Mouse (Mus musculus) hindbrain, embryonic 15.5 days (tissue): ENCODE results near the gene Nfkbib. TPM values are rescaled to one million over a fixed set of nuclear protein-coding genes. Genes with fewer than 3 reads are reported as not detected.

Experiments
- ATAC-seq: fragments of 200-750 bp; cut with Nextera tagmentation; 2 replicates; pipeline ENCODE4 v1.8.0; 2017; ENCODE audit warnings: low read depth, moderate number of reproducible peaks, moderate TSS enrichment; ENCODE audit not compliant: low FRiP score
- H3K27ac ChIP-seq: fragments of 300-500 bp; sonication (generic); replicated peaks from 2 replicates; pipeline ENCODE4 v1.5.1; 2015; ENCODE audit warnings: mild to moderate bottlenecking, inconsistent platforms
- H3K27me3 ChIP-seq: fragments of 300-500 bp; sonication (generic); 2 replicates; pipeline ENCODE4 v1.6.1; 2015; ENCODE audit warnings: control low read depth, inconsistent platforms
- H3K36me3 ChIP-seq: fragments of 300-500 bp; sonication (generic); 2 replicates; pipeline ENCODE4 v1.6.1; 2015; ENCODE audit warnings: control low read depth, inconsistent platforms
- H3K4me1 ChIP-seq: fragments of 300-500 bp; sonication (generic); replicated peaks from 2 replicates; pipeline ENCODE4 v1.6.1; 2015; ENCODE audit warnings: control low read depth, inconsistent platforms
- H3K4me2 ChIP-seq: fragments of 300-500 bp; sonication (generic); 2 replicates; pipeline ENCODE4 v1.6.1; 2015; ENCODE audit warnings: moderate library complexity, mild to moderate bottlenecking, inconsistent platforms
- H3K4me3 ChIP-seq: fragments of 300-500 bp; sonication (generic); 2 replicates; pipeline ENCODE4 v1.5.1; 2015; ENCODE audit warnings: mild to moderate bottlenecking, inconsistent platforms
- H3K9ac ChIP-seq: fragments of 300-500 bp; sonication (generic); 2 replicates; pipeline ENCODE4 v1.6.1; 2015; ENCODE audit warnings: inconsistent platforms
- H3K9me3 ChIP-seq: fragments of 300-500 bp; sonication (generic); 2 replicates; pipeline ENCODE4 v1.6.1; 2016; ENCODE audit warnings: control low read depth, inconsistent platforms
- WGBS: fragments of 180-500 bp; shearing (Covaris S2); methylation state at CpG from one replicate; pipeline ENCODE4 v1.1.7; 2015; 5-methylcytosine and 5-hydroxymethylcytosine counted together
- polyA plus RNA-seq: library from polyadenylated mRNA; unstranded; fragments of >200 nt; fragmentation: Nextera tagmentation; extraction: Ambion mirVana; gene quantifications from 2 replicates; pipeline ENCODE4 v1.2.1, GENCODE M21; 2015

The Nfkbib gene
- polyA plus RNA-seq, 1 experiment from 2014 or later, result 69.0 TPM

- WGBS, result 41% methylated on average over 6 of the region's 6 CpGs
- H3K9me3 ChIP-seq, result no peaks in the 10 kb centered on the region
- peaks cover 4% of the 10 kb centered on the region; the same call in 1 of the 2 replicates for H3K4me1 ChIP-seq
- no peak overlapping the region for H3K4me2 ChIP-seq
- H3K27me3 ChIP-seq, result no peaks in the 10 kb centered on the region
- no peak overlapping the region for H3K4me3 ChIP-seq
- no peak overlapping the region for H3K27ac ChIP-seq
- peak; percentile 17; the same call in 1 of the 2 replicates for ATAC-seq
- H3K9ac ChIP-seq, result no peak overlapping the region
- peaks cover 8% of the 10 kb centered on the region for H3K36me3 ChIP-seq
Measured at GRCm38 (mm10) chr7:28780067-28780658, 12.9 kb upstream of the Nfkbib start.

DNA sequence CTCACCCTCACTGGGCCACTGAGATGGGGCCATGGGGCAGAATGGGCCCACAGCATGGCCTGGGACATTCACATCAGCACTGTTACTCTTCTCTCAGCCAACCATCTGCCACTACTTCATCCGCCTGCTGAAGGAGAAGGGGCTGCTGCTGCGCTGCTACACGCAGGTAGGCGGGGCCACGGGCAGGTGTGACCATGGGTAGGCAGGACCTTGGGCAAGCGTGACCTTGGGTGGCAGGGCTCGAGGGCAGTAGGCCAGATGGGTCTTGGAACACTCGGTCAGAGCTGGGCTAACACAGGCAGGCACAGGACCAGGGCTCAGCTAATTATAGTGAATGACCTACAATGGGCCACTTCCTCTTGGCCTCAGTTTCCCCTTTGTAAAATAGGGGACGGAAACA is 11.5 kb upstream of the Nfkbib start:
- Histone ChIP-seq H3K27me3 (no peaks in the 10 kb centered on the region), H3K27ac (no peak overlapping the region), H3K4me1 (peaks cover 10% of the 10 kb centered on the region; the same call in 1 of the 2 replicates), H3K9ac (no peak overlapping the region), H3K4me2 (no peak overlapping the region), H3K4me3 (no peak overlapping the region), H3K9me3 (no peaks in the 10 kb centered on the region), H3K36me3 (peaks cover 8% of the 10 kb centered on the region)
- ATAC-seq, result no peak
- 86% methylated on average over 9 of the region's 9 CpGs for WGBS

DNA sequence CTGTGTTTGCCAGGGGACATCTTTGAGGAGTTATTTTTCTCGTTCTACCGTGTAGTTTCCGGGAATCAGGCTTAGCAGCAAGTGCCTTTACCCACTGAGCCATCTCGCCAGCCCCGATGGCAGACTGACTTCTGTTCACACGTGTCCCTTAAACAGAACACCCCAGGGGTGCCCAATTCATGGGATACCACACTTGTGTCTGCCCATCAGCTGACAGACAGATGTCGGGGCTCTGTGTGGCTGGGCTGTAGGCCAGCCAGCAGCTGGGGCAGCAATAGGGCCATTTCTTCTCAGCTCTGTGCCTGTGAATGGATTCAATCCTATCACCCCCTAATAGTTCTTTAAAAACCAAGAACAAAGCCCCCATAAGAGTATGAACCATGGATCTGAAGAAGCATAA is 7.8 kb upstream of the Nfkbib start:
- no peak for ATAC-seq

DNA sequence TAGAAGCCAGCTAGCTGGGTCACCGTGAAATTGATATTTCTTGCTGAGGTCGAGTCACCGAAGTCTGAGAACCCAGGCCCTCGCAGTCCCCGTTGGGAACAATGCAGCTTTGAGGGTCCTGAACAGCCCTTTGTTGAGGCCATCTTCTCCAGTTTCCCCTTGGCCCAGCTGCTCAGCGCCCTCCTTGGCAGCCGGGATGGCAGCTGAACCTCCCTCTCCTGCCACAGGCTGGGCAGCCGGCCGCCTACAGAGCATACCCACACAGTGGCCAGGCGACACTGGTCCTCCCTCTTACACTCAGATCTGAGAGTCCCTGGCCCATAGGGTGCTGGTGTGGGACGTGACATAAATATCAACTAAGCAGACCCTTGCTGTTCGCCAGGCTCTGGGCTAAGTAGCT is 6.9 kb upstream of the Nfkbib start:
- Histone ChIP-seq H3K9ac (no peak overlapping the region), H3K4me1 (0 out of 2 replicates have a peak, but pooled peaks cover 6% of the 10 kb centered on the region), H3K4me3 (no peak overlapping the region), H3K9me3 (no peaks in the 10 kb centered on the region), H3K4me2 (no peak overlapping the region), H3K36me3 (peaks cover 6% of the 10 kb centered on the region), H3K27ac (peak overlapping the region; percentile 42; the same call in 1 of the 2 replicates), H3K27me3 (no peaks in the 10 kb centered on the region)
- WGBS, result 34% methylated on average over 12 of the region's 12 CpGs
- peak; percentile 69 for ATAC-seq

More for the DNA sequence above, 7.8 kb upstream of the Nfkbib start:
- WGBS, result 72% methylated on average over 7 of the region's 7 CpGs
- Histone ChIP-seq H3K4me2 (no peak overlapping the region), H3K27ac (no peak overlapping the region), H3K4me1 (peaks cover 7% of the 10 kb centered on the region; the same call in 1 of the 2 replicates), H3K36me3 (peaks cover 6% of the 10 kb centered on the region), H3K9ac (no peak overlapping the region), H3K9me3 (no peaks in the 10 kb centered on the region), H3K27me3 (no peaks in the 10 kb centered on the region), H3K4me3 (no peak overlapping the region)

- Histone ChIP-seq H3K4me2 (no peak overlapping the region), H3K9me3 (no peaks in the 10 kb centered on the region), H3K27ac (no peak overlapping the region), H3K27me3 (no peaks in the 10 kb centered on the region), H3K36me3 (peaks cover 6% of the 10 kb centered on the region), H3K4me1 (0 out of 2 replicates have a peak, but pooled peaks cover 9% of the 10 kb centered on the region), H3K9ac (no peak overlapping the region), H3K4me3 (no peak overlapping the region)
- WGBS, result 82% methylated on average over 3 of the region's 3 CpGs
- no peak for ATAC-seq
Measured at GRCm38 (mm10) chr7:28773163-28773562, 5.9 kb upstream of the Nfkbib start.

DNA sequence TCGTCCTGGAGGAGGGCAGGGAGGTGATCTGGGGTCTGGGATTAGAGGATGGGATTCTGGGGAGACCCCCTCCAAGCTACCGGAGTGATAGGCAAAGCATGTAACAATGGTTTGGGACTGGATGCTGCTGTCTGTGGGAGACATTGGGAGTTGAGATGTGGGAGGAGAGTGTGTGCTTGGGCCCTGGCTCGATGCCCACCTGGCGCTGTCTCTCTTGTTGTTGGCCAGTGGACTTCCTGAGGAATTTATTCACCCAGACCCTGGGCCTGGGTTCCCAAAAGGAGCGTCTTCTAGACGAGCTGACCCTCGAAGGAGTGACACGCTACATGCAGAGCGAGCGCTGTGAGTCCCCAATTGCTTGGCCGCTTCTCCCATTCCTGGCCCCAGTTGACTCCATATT is 4.6 kb upstream of the Nfkbib start:
- no peak for ATAC-seq
- WGBS, result 87% methylated on average over 11 of the region's 11 CpGs
- Histone ChIP-seq H3K4me2 (no peak overlapping the region), H3K4me3 (no peak overlapping the region), H3K27me3 (no peaks in the 10 kb centered on the region), H3K27ac (no peak overlapping the region), H3K9me3 (no peaks in the 10 kb centered on the region), H3K36me3 (peaks cover 1% of the 10 kb centered on the region), H3K4me1 (peaks cover 21% of the 10 kb centered on the region), H3K9ac (no peak overlapping the region)

GRCm38 (mm10) chr7:28770309-28770708 is 3.0 kb upstream of the Nfkbib start:
- 98% methylated on average over 3 of the region's 3 CpGs for WGBS
- Histone ChIP-seq H3K36me3 (no peaks in the 10 kb centered on the region; the same call in 1 of the 2 replicates), H3K4me1 (peaks cover 28% of the 10 kb centered on the region)

DNA sequence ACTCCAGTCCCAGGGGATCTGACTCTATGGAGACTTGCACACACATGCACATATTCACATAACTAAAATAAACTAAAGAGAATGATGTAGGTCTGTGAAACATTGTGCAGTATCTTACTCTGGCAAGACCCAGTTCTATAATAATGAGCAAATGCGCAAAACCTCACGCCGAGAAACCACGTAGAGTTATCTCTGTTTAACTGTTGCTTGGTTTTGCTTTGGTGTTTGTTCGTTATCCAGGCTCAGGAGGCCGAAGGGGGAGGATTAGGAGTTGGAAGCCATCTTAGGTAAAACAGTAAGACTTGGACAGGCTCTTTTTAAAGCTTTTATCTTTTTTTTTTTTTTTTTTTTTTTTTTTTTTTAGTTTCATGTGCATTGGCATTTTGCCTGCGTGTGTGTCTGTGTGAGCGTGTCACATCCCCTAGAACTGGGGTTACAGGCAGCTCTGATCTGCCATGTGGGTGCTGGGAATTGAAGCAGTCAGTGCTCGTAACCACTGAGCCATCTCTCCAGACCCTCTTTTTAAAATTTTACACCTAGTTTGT is 2.2 kb upstream of the Nfkbib start:
- 92% methylated on average over 9 of the region's 9 CpGs for WGBS
- ATAC-seq, result no peak
- Histone ChIP-seq H3K4me1 (peaks cover 35% of the 10 kb centered on the region), H3K36me3 (no peaks in the 10 kb centered on the region), H3K27ac (no peak overlapping the region), H3K9ac (no peak overlapping the region), H3K9me3 (no peaks in the 10 kb centered on the region), H3K27me3 (no peaks in the 10 kb centered on the region), H3K4me3 (no peak overlapping the region), H3K4me2 (no peak overlapping the region)

More at GRCm38 (mm10) chr7:28770309-28770708, 3.0 kb upstream of the Nfkbib start:
- no peaks in the 10 kb centered on the region for H3K27me3 ChIP-seq
- no peak for ATAC-seq
- H3K9ac ChIP-seq, result no peak overlapping the region
- no peak overlapping the region for H3K4me3 ChIP-seq
- no peak overlapping the region for H3K4me2 ChIP-seq
- no peak overlapping the region for H3K27ac ChIP-seq
- H3K9me3 ChIP-seq, result no peaks in the 10 kb centered on the region

DNA sequence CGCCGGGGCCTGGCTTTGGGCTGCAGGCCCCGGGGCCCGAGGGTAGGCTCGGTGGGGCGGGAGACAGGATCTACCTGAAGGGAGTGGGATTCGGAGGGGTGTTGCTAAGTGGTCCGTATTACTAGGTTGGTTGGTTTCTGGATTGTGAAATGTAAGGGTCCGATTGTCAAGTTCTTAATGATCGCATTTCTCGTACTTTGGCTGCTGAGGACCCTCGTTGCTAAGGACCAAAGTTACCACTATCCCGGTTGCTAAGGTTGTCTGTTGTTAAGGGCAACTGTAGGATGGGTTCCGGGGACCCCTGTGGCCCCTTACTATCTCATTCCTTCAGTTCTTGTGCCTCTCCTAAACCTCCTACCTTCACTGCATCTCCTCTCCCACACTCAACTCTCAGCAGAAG is 402 bp downstream of the Nfkbib start:
- H3K36me3 ChIP-seq, result peaks cover under 1% of the 10 kb centered on the region; the same call in 1 of the 2 replicates
- peak overlapping the region; percentile 58 for H3K4me3 ChIP-seq
- peaks cover 30% of the 10 kb centered on the region for H3K4me1 ChIP-seq
- ATAC-seq, result peak; percentile 28
- no peaks in the 10 kb centered on the region for H3K9me3 ChIP-seq
- H3K9ac ChIP-seq, result peak overlapping the region; percentile 61
- H3K27ac ChIP-seq, result no peak overlapping the region
- H3K27me3 ChIP-seq, result no peaks in the 10 kb centered on the region
- 1% methylated on average over 14 of the region's 14 CpGs for WGBS
- peak overlapping the region; percentile 68 for H3K4me2 ChIP-seq

DNA sequence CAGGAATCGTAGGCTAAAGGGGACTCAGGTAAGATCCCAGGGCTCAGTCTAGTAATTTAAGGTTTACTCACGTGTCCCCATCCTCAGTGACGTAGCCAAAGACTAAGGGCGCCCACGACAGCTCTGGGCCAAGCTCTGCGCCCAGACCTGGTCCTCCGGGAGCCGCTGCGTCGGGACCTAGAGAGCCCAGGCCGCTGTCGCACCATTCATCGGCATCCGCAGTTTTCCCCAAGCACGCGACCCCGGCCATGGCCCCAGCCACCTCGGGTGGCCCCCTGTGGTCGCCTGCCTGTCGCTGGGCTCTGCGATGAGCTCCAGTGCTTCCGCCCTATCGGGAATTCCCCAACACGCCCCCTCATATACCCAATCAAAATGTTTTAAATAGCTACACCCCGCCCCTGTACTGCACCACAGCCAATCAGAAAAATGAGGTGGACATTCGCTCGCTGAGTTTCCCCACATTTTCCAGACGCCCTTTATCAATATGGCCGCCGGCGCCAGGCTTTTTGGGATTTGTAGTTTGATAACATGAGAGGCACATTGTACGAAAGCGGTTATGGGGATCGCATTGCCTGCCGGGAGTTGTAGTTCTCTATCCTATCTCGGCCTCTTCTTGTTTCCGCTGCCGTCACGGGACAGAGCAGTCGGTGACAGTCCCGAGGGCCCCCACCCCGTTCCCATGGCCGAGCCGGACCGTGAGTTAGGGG is 986 bp downstream of the Nfkbib start, which contains the start of gene Sirt2:
Gene Sirt2, plus strand, starts transcription at position 563 of the 707 bp plus-strand sequence.
- under 1% methylated on average over 45 of the region's 45 CpGs for WGBS

DNA sequence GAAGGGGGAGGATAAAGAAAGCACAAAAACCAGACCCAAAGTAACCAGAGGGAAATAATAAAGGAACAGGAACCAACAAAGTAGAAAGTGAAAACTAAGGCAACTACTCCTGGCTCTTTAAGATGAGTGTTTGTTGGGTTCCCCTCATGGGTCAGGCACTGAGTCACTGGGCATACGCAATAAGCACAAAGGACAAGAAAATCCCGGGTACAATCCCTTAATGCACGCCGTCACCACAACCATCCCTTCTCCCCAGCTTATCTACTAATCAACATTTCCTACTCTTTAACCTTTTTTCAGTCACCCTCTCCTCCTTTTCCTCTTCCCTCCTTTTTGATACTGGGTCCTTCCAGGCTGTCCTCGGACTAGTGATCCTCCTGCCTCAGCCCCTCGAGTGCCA is 2.1 kb downstream of the Nfkbib start:
- ATAC-seq, result no peak
- Histone ChIP-seq H3K27me3 (no peaks in the 10 kb centered on the region), H3K9me3 (no peaks in the 10 kb centered on the region), H3K9ac (peak overlapping the region; percentile 64; the same call in 1 of the 2 replicates), H3K36me3 (peaks cover 17% of the 10 kb centered on the region), H3K4me3 (peak overlapping the region; percentile 58), H3K27ac (no peak overlapping the region), H3K4me1 (peaks cover 30% of the 10 kb centered on the region), H3K4me2 (peak overlapping the region; percentile 66)
- WGBS, result 87% methylated on average over 6 of the region's 6 CpGs

More for the DNA sequence above, 986 bp downstream of the Nfkbib start, which contains the start of gene Sirt2:
- Histone ChIP-seq H3K36me3 (peaks cover 7% of the 10 kb centered on the region; the same call in 1 of the 2 replicates), H3K4me3 (peak within 1 kb of the TSS; percentile 58), H3K9me3 (no peaks in the 10 kb centered on the region), H3K27ac (peak within 1 kb of the TSS; percentile 30), H3K9ac (peak within 1 kb of the TSS; percentile 64), H3K4me2 (peak within 1 kb of the TSS; percentile 68), H3K27me3 (no peaks in the 10 kb centered on the region), H3K4me1 (peaks cover 30% of the 10 kb centered on the region)
- ATAC-seq, result peak; percentile 99

DNA sequence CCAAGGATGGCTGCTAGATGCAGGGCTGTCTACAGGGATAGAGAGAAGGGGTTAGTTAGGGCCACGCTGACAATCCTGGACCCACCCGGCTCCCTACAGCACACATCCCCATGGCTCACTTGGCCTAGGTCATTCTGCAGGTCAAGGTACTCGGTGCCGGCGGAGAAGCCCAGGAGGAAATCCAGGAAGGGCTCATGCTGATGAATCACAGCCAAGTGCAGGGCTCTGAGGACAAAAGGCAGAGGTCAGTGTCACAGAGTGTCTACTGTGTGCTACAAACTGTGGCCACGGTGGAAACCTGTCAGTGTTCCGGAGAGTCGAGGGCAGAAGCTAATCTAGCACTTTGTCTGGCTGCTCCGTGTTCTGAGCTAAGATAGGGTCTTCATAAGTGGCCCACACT is 5.4 kb downstream of the Nfkbib start:
- no peak overlapping the region for H3K27ac ChIP-seq
- peaks cover 32% of the 10 kb centered on the region for H3K36me3 ChIP-seq
- H3K4me1 ChIP-seq, result peaks cover 15% of the 10 kb centered on the region
- no peak for ATAC-seq
- H3K9me3 ChIP-seq, result no peaks in the 10 kb centered on the region
- 97% methylated on average over 9 of the region's 9 CpGs for whole genome bisulfite sequencing
- H3K27me3 ChIP-seq, result no peaks in the 10 kb centered on the region
- no peak overlapping the region for H3K9ac ChIP-seq
- no peak overlapping the region for H3K4me2 ChIP-seq
- no peak overlapping the region for H3K4me3 ChIP-seq
